In genomic region chr16:90921471-90922159, GRCm38 (mm10) we compare ENCODE assay signal across 10 mouse cellular contexts. TPM values are rescaled to one million over a fixed set of nuclear protein-coding genes. Genes with fewer than 3 reads are reported as not detected.
DNase-seq lines count a peak whose midpoint lies in the region; ATAC-seq and TF ChIP-seq lines count a peak whose summit lies in the region.
"Had no signal": no experiment of that assay in that cellular context is flagged by ENCODE, and none has a peak within 500 bp of the region (broad histone marks: within the 10 kb centered on the region; RNA-seq: fewer than 3 reads in every experiment).

No protein-coding gene starts in this region.

- WGBS in forebrain, embryonic 13.5 days: 58% methylated on average over 10 of the region's 10 CpGs
- 69% methylated on average over 10 of the region's 10 CpGs for WGBS in forebrain, embryonic 11.5 days
- WGBS in forebrain, embryonic 15.5 days: 42% methylated on average over 10 of the region's 10 CpGs
- 54% methylated on average over 10 of the region's 10 CpGs for WGBS in hindbrain, embryonic 11.5 days
- WGBS in thymus, adult 2 months: 73% methylated on average over 10 of the region's 10 CpGs

- no peak for DNase-seq in forebrain, embryonic 11.5 days (ENCODE audit: low spot score)
- DNase-seq in brain, embryonic 14.5 days (ENCODE audit: low read depth): peak; percentile 88
- peak; percentile 39 for DNase-seq in hindbrain, embryonic 11.5 days (ENCODE audit: low spot score)
- DNase-seq in thymus, adult 2 months: no peak
- no peak for DNase-seq in urinary bladder, postnatal 4 days (ENCODE audit: low spot score in 2 of 2)
- DNase-seq in kidney, adult 9 months: no peak

- H3K9me3 ChIP-seq in forebrain, embryonic 13.5 days (replicated peaks): no peaks in the 10 kb centered on the region
- H3K9me3 ChIP-seq in forebrain, embryonic 11.5 days (ENCODE audit: control insufficient read depth, low read length): no peaks in the 10 kb centered on the region
- no peaks in the 10 kb centered on the region for H3K9me3 ChIP-seq in forebrain, embryonic 15.5 days
- H3K9me3 ChIP-seq in hindbrain, embryonic 11.5 days (ENCODE audit: control insufficient read depth, low read length): no peaks in the 10 kb centered on the region

- no peak for TF ChIP-seq POLR2A in brain, embryonic 14.5 days (IDR thresholded peaks at IDR 0.05; ENCODE audit: borderline replicate concordance, extremely low read depth, insufficient read depth, insufficient read length, poor library complexity, severe bottlenecking)
- no peak for TF ChIP-seq POLR2A in thymus, adult 2 months (IDR thresholded peaks at IDR 0.05; ENCODE audit: control insufficient read depth, extremely low read depth, insufficient read depth, low read length, poor library complexity)

- no peak overlapping the region for H3K4me3 ChIP-seq in forebrain, embryonic 13.5 days
- H3K4me3 ChIP-seq in forebrain, embryonic 11.5 days (ENCODE audit: low read depth, low read length): no peak overlapping the region
- H3K4me3 ChIP-seq in forebrain, embryonic 15.5 days: no peak overlapping the region
- H3K4me3 ChIP-seq in hindbrain, embryonic 11.5 days (ENCODE audit: low read depth, low read length): no peak overlapping the region
- H3K4me3 ChIP-seq in thymus, adult 2 months (ENCODE audit: control insufficient read depth, insufficient read depth, low read length): no peak overlapping the region
- H3K4me3 ChIP-seq: kidney, embryonic 15.5 days had no signal

- H3K27ac ChIP-seq in forebrain, embryonic 13.5 days: peak overlapping the region; percentile 60
- H3K27ac ChIP-seq in forebrain, embryonic 11.5 days (ENCODE audit: low read depth, low read length): no peak overlapping the region
- H3K27ac ChIP-seq in forebrain, embryonic 15.5 days (replicated peaks): peak overlapping the region; percentile 66
- H3K27ac ChIP-seq in hindbrain, embryonic 11.5 days (ENCODE audit: low read depth, low read length): no peak overlapping the region
- H3K27ac ChIP-seq in thymus, adult 2 months (ENCODE audit: control insufficient read depth, insufficient read depth, low read length): no peak overlapping the region
- H3K27ac ChIP-seq: kidney, embryonic 15.5 days; macrophage had no signal

- H3K4me1 ChIP-seq in forebrain, embryonic 13.5 days: peaks cover 6% of the 10 kb centered on the region; the same call in 1 of the 2 replicates
- no peaks in the 10 kb centered on the region for H3K4me1 ChIP-seq in forebrain, embryonic 11.5 days (replicated peaks; ENCODE audit: control insufficient read depth, insufficient read depth, low read length)
- peaks cover 8% of the 10 kb centered on the region for H3K4me1 ChIP-seq in forebrain, embryonic 15.5 days
- no peaks in the 10 kb centered on the region for H3K4me1 ChIP-seq in hindbrain, embryonic 11.5 days (replicated peaks; ENCODE audit: control insufficient read depth, insufficient read depth, low read length)
- H3K4me1 ChIP-seq in thymus, adult 2 months (replicated peaks; ENCODE audit: control insufficient read depth, insufficient read depth, low read length): no peaks in the 10 kb centered on the region

- peaks cover 14% of the 10 kb centered on the region; the same call in 1 of the 2 replicates for H3K36me3 ChIP-seq in forebrain, embryonic 13.5 days (ENCODE audit: poor library complexity, severe bottlenecking)
- no peaks in the 10 kb centered on the region for H3K36me3 ChIP-seq in forebrain, embryonic 11.5 days (ENCODE audit: control insufficient read depth, insufficient read depth, low read length)
- 0 out of 2 replicates have a peak, but pooled peaks cover 6% of the 10 kb centered on the region for H3K36me3 ChIP-seq in forebrain, embryonic 15.5 days
- H3K36me3 ChIP-seq in hindbrain, embryonic 11.5 days (ENCODE audit: control insufficient read depth, insufficient read depth, low read length): no peaks in the 10 kb centered on the region
- no peaks in the 10 kb centered on the region for H3K36me3 ChIP-seq in thymus, adult 2 months (ENCODE audit: control insufficient read depth, insufficient read depth, low read length)

- H3K4me2 ChIP-seq in forebrain, embryonic 13.5 days: no peak overlapping the region
- no peak overlapping the region for H3K4me2 ChIP-seq in forebrain, embryonic 11.5 days (ENCODE audit: low read depth, low read length, severe bottlenecking)
- no peak overlapping the region for H3K4me2 ChIP-seq in forebrain, embryonic 15.5 days (replicated peaks)
- H3K4me2 ChIP-seq in hindbrain, embryonic 11.5 days (replicated peaks; ENCODE audit: low read depth, low read length): no peak overlapping the region
- H3K4me2 ChIP-seq: kidney, embryonic 15.5 days had no signal

- H3K27me3 ChIP-seq in forebrain, embryonic 13.5 days: 0 out of 2 replicates have a peak, but pooled peaks cover 7% of the 10 kb centered on the region
- H3K27me3 ChIP-seq in forebrain, embryonic 11.5 days (ENCODE audit: control insufficient read depth, insufficient read depth, low read length): no peaks in the 10 kb centered on the region
- no peaks in the 10 kb centered on the region for H3K27me3 ChIP-seq in forebrain, embryonic 15.5 days
- H3K27me3 ChIP-seq in hindbrain, embryonic 11.5 days (ENCODE audit: control insufficient read depth, insufficient read depth, low read length): no peaks in the 10 kb centered on the region
- H3K27me3 ChIP-seq in thymus, adult 2 months (ENCODE audit: control insufficient read depth, insufficient read depth, low read length): no peaks in the 10 kb centered on the region
- H3K27me3 ChIP-seq: kidney, embryonic 15.5 days had no signal

- no peak overlapping the region for H3K9ac ChIP-seq in forebrain, embryonic 13.5 days
- H3K9ac ChIP-seq in forebrain, embryonic 11.5 days (ENCODE audit: low read length): no peak overlapping the region
- no peak overlapping the region for H3K9ac ChIP-seq in forebrain, embryonic 15.5 days (replicated peaks)
- H3K9ac ChIP-seq in hindbrain, embryonic 11.5 days (ENCODE audit: low read depth, low read length): no peak overlapping the region
- H3K9ac ChIP-seq: kidney, embryonic 15.5 days had no signal

- ATAC-seq in forebrain, embryonic 13.5 days: peak; percentile 85
- ATAC-seq in forebrain, embryonic 11.5 days (replicated peaks; ENCODE audit: low FRiP score): no peak
- ATAC-seq in forebrain, embryonic 15.5 days (replicated peaks): peak; percentile 88
- ATAC-seq in hindbrain, embryonic 11.5 days (ENCODE audit: low FRiP score): peak; percentile 72

- no peak for TF ChIP-seq CTCF in brain, embryonic 14.5 days (IDR thresholded peaks at IDR 0.05; ENCODE audit: borderline replicate concordance, extremely low read depth, insufficient read depth, insufficient read length)
- no peak for TF ChIP-seq CTCF in thymus, adult 2 months (IDR thresholded peaks at IDR 0.05; ENCODE audit: borderline replicate concordance, control insufficient read depth, extremely low read depth, insufficient read depth, low read length, poor library complexity)

RNA-seq across cellular contexts. Expression of gene Cfap298, which starts 13.3 kb away (rescaled TPM):
- polyA plus RNA-seq in forebrain, embryonic 13.5 days (2015; fragmentation: Nextera tagmentation; extraction: Ambion mirVana): 49.1 and 50.0 TPM in 2 replicates
- 47.5 TPM in 2 replicates for polyA plus RNA-seq in forebrain, embryonic 11.5 days (2014; fragmentation: Nextera tagmentation; extraction: Ambion mirVana)
- polyA plus RNA-seq in brain, embryonic 14.5 days (2012; rRNA removed): 23.0 and 24.4 TPM in 2 replicates
- polyA plus RNA-seq in forebrain, embryonic 15.5 days (2015; fragmentation: Nextera tagmentation; extraction: Ambion mirVana): 54.1 and 55.0 TPM in 2 replicates
- 53.1 and 57.3 TPM in 2 replicates for polyA plus RNA-seq in hindbrain, embryonic 11.5 days (2014; fragmentation: Nextera tagmentation; extraction: Ambion mirVana)
- polyA plus RNA-seq in thymus, adult 2 months (2012; rRNA removed): 20.7 and 25.3 TPM in 2 replicates

Comparison
In these comparisons a context has a peak if more than half of its experiments do, and no peak if none do; other contexts are left out.
1. H3K27ac ChIP-seq: peak in forebrain, embryonic 13.5 days (single experiment) and forebrain, embryonic 15.5 days (single experiment); none in forebrain, embryonic 11.5 days (single experiment), hindbrain, embryonic 11.5 days (single experiment) and thymus, adult 2 months (single experiment).
2. DNase-seq: peak in brain, embryonic 14.5 days (single experiment) and hindbrain, embryonic 11.5 days (single experiment); none in forebrain, embryonic 11.5 days (single experiment), thymus, adult 2 months (single experiment), urinary bladder, postnatal 4 days (0 of 2) and kidney, adult 9 months (single experiment).